Mouse (Mus musculus) left cerebral cortex, adult 9 months (tissue): ENCODE measurements around the gene Cenpf.

Source experiments
- DNase-seq, 2 experiments: peaks; one replicate each; pipeline ENCODE4 v3.0.0; 2022; ENCODE audit warnings: low spot score in 2 of 2

Cenpf gene

GRCm38 (mm10) chr1:189631906-189632675 lies 55.8 kb downstream of the Cenpf start:
- peak; percentile 35 to 78 for DNase-seq

- DNase-seq, result no peak
Measured at GRCm38 (mm10) chr1:189630026-189630425, 57.9 kb downstream of the Cenpf start.

GRCm38 (mm10) chr1:189627976-189628768 lies 59.7 kb downstream of the Cenpf start:
- DNase-seq, result peak in 1 of 2 experiments; percentile 53

- DNase-seq, result no peak
Measured at GRCm38 (mm10) chr1:189624756-189625155, 63.1 kb downstream of the Cenpf start.

GRCm38 (mm10) chr1:189618970-189619740 lies 68.7 kb downstream of the Cenpf start:
- no peak for DNase-seq

- DNase-seq, result no peak
Measured at GRCm38 (mm10) chr1:189617381-189617780, 70.5 kb downstream of the Cenpf start.

GRCm38 (mm10) chr1:189615246-189615645 lies 72.6 kb downstream of the Cenpf start:
- peak; percentile 26 to 42 for DNase-seq

GRCm38 (mm10) chr1:189613076-189613475 lies 74.8 kb downstream of the Cenpf start:
- DNase-seq, result no peak

- no peak for DNase-seq
Measured at GRCm38 (mm10) chr1:189611775-189612174, 76.1 kb downstream of the Cenpf start.

- DNase-seq, result no peak
Measured at GRCm38 (mm10) chr1:189608640-189609039, 79.2 kb downstream of the Cenpf start.

GRCm38 (mm10) chr1:189608039-189608438 lies 79.8 kb downstream of the Cenpf start:
- no peak for DNase-seq

- no peak for DNase-seq
Measured at GRCm38 (mm10) chr1:189605598-189606126, 82.2 kb downstream of the Cenpf start.

GRCm38 (mm10) chr1:189597096-189597495 lies 90.8 kb downstream of the Cenpf start:
- DNase-seq, result no peak
